Mouse (Mus musculus) brain, adult 2 months (tissue): ENCODE results near the gene Vmn1r123.
"Not testable (repeated sequence)": the region's sequence is repeated elsewhere in the genome, so short reads cannot be mapped to it uniquely, and the experiment has no call there.

Experiments
- DNase-seq: peaks from one replicate; pipeline ENCODE4 v3.0.0; 2011; ENCODE audit warnings: low read depth, low spot score

Gene Vmn1r123

DNA sequence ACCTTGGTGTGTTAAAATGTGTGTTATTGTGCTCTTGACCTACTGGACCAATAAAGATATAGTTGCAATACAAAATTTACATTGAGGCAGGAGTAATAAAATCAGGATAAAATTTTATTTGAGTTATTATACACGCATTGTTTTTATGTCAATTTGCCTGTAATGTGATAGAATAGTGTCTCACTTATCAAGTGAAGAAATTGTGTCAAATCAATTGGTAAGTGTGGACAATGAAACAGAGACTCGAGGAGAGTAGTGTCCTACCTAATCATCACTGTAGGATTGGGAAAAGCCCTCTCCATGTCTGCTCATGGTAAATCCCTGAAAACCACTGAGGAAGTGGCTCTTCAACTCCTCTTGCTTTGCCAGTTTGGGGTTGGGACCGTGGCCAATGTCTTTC is at the start of gene Vmn1r123:
Gene Vmn1r123 (plus strand): TSS at position 301 of the 400 bp plus-strand sequence.
- DNase-seq = not testable (repeated sequence)

- DNase-seq = not testable (repeated sequence)
These were observed 28.0 kb upstream of the Vmn1r123 start, which contains the start of gene Vmn1r122 for GRCm38 (mm10) chr7:21134028-21134427. Gene Vmn1r122, minus strand, starts transcription at chr7:21134128.

DNA sequence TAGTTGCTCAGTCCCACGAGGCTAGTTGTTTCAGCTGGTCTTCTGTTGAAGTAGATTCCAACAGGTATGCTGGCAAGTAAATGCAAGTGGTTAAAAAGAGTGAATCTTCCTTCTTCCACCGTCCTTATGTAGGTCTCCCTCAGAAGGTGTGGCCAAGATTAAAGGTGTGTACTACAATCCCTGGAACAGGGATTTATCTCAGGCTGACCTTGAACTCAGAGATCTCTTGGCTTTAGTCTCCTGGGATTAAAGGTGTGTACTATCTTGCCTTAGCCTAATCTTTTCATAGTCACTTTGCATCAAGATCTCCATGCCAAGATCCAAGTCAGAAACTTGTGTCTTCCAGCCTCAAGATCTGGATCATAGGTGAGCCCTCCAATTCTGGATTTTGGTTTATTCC is 28.3 kb downstream of the Vmn1r123 start, which contains the start of gene Gm5157:
Gene Gm5157 (minus strand): TSS at position 101 of the 400 bp plus-strand sequence.
- DNase-seq = not testable (repeated sequence)
